In genomic region chr1:71397635-71398034, GRCm38 (mm10) we compare ENCODE assay signal across 23 mouse cellular contexts. TPM values are rescaled to one million over a fixed set of nuclear protein-coding genes. Genes with fewer than 3 reads are reported as not detected.
"Had no signal": no experiment of that assay in that cellular context is flagged by ENCODE, and none has a peak within 500 bp of the region (broad histone marks: within the 10 kb centered on the region; RNA-seq: fewer than 3 reads in every experiment).

No protein-coding gene starts in this region.

- H3K4me2 ChIP-seq: intestine, embryonic 15.5 days; limb, embryonic 13.5 days; midbrain, embryonic 13.5 days; neural tube, embryonic 13.5 days; stomach, embryonic 15.5 days had no signal

- H3K27ac ChIP-seq: intestine, embryonic 15.5 days; limb, embryonic 13.5 days; liver, embryonic 14.5 days; macrophage; midbrain, embryonic 13.5 days; neural tube, embryonic 13.5 days; stomach, embryonic 15.5 days had no signal

- H3K9me3 ChIP-seq: intestine, embryonic 15.5 days; limb, embryonic 13.5 days; midbrain, embryonic 13.5 days; neural tube, embryonic 13.5 days; stomach, embryonic 15.5 days had no signal

- DNase-seq: kidney, adult 11 months; kidney, adult 8-10 months; kidney, postnatal 14 days; kidney, postnatal 4 days; left cerebral cortex, postnatal 4 days; liver, postnatal 0 days; retina, postnatal 1 day; right cerebral cortex, postnatal 25 days; spleen, adult 18-20 months; thymus, adult 2 months; thymus, postnatal 14 days; thymus, postnatal 4 days had no signal

- H3K4me1 ChIP-seq: intestine, embryonic 15.5 days; midbrain, embryonic 13.5 days; stomach, embryonic 15.5 days had no signal

- H3K9ac ChIP-seq: intestine, embryonic 15.5 days; limb, embryonic 13.5 days; liver, embryonic 14.5 days; liver, postnatal 0 days; midbrain, embryonic 13.5 days; neural tube, embryonic 13.5 days; stomach, embryonic 15.5 days had no signal

- ATAC-seq: intestine, embryonic 15.5 days; liver, postnatal 0 days; midbrain, embryonic 13.5 days; midbrain, embryonic 16.5 days had no signal

- H3K36me3 ChIP-seq: intestine, embryonic 15.5 days; limb, embryonic 13.5 days; midbrain, embryonic 13.5 days; neural tube, embryonic 13.5 days; stomach, embryonic 15.5 days had no signal

- H3K4me3 ChIP-seq: intestine, embryonic 15.5 days; limb, embryonic 13.5 days; midbrain, embryonic 13.5 days; myocyte; neural tube, embryonic 13.5 days; stomach, embryonic 15.5 days had no signal

- H3K27me3 ChIP-seq: intestine, embryonic 15.5 days; limb, embryonic 13.5 days; midbrain, embryonic 13.5 days; neural tube, embryonic 13.5 days; stomach, embryonic 15.5 days had no signal

RNA-seq across cellular contexts. Expression of gene Abca12, which starts 17.1 kb away (rescaled TPM):
- polyA plus RNA-seq: kidney, embryonic 16.5 days; liver, adult 2 months; liver, embryonic 14.5 days; liver, postnatal 0 days; macrophage; midbrain, embryonic 13.5 days had no signal
